Mouse (Mus musculus): ENCODE results near the gene Rxrb.

Rxrb gene

DNA sequence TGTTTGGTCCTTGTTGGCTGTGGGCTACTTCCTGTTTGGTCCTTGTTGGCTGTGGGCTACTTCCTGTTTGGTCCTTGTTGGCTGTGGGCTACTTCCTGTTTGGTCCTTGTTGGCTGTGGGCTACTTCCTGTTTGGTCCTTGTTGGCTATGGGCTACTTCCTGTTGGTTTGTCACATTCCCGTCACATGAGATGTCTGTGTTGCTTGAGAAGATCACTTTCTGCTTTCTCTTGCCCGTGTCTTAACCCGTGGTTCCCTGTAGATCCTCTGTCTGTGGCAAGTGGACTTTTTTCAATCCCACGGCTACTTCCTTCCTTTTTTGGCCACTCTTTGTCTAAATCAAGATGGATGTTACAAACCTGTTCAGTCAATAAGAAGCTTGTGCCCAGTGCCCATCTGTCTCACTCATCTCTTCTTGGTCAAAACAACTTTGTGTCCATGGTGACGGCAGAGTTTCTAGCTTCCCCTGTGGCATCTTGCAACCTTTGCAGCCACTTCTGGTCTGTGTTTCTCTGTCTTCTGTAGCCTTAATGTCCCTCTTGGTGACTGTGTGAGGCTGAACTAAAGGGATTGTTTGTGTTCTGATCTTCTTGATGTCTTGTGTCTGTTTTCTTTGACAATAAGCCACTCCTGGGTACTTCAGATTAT is 15.9 kb downstream of the Rxrb start:
- no peak for DNase-seq (ENCODE audit: low read depth, low spot score)

GRCm38 (mm10) chr17:34057224-34057623 is 25.6 kb downstream of the Rxrb start:
- DNase-seq (ENCODE audit: low read depth, low spot score) = no peak

DNA sequence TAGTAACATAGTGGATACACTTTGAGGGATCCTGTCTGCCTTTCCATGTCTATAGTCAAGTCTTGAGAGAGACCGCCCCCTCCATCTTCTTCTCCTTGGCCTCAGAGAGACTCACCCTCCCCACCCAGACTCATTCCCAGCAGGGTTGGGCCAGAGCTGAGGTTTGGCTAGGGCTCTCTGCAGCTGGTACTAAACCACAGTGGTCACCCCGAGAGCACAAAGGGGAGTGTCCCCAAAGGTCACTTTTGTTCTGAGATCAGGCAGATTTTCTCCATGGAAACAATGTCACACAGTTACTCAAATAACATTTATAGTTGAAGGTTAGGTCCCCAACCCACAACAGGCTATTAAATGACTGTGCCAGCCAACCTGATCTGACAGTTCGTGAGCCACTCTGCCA is 37.3 kb downstream of the Rxrb start:
- peak; percentile 8 for DNase-seq (ENCODE audit: low read depth, low spot score)

- no peak for DNase-seq (ENCODE audit: low read depth, low spot score)
These were observed 40.5 kb downstream of the Rxrb start for GRCm38 (mm10) chr17:34072091-34072490.

GRCm38 (mm10) chr17:34075271-34075670 is 43.7 kb downstream of the Rxrb start:
- DNase-seq (ENCODE audit: low read depth, low spot score) = peak; percentile 68

DNA sequence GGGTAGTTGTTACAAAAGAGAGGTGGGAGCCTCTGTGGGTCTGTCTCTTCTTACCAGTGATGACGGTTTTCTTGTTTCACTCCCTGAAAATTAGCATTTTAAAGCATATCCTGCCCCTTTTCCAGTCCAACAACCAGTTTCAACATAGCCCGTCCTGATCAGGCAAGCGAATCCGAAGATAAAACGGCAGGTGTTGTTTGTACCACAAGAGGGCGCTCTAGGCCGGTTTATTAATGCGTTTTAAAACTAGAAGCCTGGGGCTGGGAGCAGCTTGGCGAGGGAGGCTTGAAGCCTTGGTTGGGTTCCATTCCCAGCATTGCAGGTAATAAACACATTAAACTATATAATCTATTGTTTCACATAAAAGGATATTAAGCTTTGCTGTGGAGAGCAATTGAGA is 45.9 kb downstream of the Rxrb start:
- peak; percentile 83 for DNase-seq (ENCODE audit: low read depth, low spot score)

DNA sequence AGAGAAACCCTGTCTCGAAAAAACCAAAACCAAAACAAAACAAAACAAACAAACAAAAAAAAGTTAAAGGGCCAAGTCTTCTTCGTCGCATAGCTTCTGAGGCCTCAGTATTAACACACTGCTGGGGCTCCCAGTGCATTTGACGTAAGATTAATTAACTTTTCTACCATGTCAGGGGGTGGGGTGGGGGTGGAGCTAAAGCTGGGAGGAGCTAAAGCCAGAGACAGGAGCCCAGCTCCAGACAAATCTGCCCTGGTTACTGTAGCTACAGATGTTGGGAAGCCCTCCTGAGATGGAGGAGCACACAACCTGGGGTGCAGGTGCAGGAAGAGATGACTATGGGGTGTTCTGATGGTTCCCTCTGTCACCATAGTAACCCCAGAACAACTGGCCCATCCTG is 46.5 kb downstream of the Rxrb start:
- no peak for DNase-seq (ENCODE audit: low read depth, low spot score)

- no peak for DNase-seq (ENCODE audit: low read depth, low spot score)
These were observed 47.4 kb downstream of the Rxrb start for GRCm38 (mm10) chr17:34079002-34079401.

- peak; percentile 91 for DNase-seq (ENCODE audit: low read depth, low spot score)
These were observed 48.0 kb downstream of the Rxrb start for GRCm38 (mm10) chr17:34079621-34080020.

- DNase-seq (ENCODE audit: low read depth, low spot score) = no peak
These were observed 51.5 kb downstream of the Rxrb start for GRCm38 (mm10) chr17:34083104-34083503.

DNA sequence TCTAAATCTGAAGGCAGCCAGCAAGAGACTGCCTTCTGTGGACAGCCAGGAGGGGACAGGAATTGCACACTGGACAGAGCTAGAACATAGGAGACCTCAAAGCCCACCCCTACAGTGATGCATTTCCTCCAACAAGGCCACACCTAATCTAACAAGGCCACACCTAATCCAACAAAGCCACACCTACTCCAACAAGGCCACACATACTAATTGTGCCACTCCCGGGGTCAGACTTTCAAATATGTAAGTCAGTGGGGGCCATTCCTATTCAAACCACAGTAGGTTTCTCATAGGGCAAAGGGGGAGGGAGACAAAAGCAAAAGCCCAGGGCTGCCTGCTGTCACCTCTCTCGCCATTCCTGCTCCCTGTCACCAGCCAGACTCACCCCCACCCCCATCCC is 55.8 kb downstream of the Rxrb start:
- DNase-seq (ENCODE audit: low read depth, low spot score) = no peak
